Mouse (Mus musculus): ENCODE results near the gene Dis3l2.

Dis3l2 gene

DNA sequence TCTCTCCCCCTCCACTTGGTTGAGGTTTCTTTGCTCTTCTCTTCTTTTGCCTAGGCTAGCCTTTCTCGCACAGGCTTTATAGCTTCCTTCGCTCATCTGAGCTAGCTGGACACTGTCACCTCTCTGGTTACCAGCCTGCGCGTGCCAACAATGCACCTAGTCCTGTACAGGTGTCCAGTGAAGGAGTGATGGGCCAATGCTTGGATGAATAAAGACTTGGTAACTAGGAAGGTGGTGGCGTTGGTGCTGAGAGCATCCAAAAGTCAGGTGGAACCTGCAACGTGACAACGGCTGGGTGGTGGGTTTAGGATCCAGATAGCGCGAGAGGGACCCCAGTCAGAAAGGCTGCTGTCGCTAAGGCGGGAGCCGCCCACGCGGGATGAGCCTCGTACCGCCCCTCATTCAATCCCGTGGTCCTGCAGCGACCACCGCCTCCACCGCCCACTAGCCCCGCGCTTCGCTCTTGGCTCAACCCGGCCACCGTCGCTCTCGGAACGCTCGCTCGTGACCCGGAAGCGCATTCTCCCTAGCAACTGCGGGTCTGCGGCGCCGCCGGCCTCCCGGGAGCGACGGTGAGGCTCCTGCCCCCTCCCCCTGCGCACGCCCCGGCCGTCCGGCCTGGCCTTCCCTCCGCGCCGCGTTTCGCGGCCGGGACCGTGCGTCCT lies at the start of gene Dis3l2:
Gene Dis3l2, plus strand, starts transcription at position 509 of the 665 bp plus-strand sequence.
- DNase-seq (ENCODE audit: low spot score), result peak; percentile 88

DNA sequence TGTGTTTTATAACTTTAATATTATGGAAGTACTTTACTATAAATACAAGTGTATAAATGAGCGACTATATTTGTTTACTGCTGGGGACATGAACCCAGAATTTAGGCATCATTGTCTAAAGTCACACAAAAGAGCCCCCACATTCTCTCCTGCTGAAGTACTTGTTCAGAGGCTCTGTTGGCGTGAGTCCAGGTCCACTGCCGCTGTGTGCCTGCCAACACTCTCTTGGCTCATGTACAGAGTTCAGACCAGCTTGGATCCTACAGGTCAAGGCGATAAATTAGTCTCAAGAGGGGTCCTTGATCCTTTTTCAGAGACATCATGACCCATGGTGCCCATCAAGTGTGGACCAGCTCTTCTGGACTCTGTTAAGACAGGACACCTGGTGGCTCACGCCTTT lies 46.5 kb upstream of the Dis3l2 start:
- DNase-seq (ENCODE audit: low spot score), result peak; percentile 19

DNA sequence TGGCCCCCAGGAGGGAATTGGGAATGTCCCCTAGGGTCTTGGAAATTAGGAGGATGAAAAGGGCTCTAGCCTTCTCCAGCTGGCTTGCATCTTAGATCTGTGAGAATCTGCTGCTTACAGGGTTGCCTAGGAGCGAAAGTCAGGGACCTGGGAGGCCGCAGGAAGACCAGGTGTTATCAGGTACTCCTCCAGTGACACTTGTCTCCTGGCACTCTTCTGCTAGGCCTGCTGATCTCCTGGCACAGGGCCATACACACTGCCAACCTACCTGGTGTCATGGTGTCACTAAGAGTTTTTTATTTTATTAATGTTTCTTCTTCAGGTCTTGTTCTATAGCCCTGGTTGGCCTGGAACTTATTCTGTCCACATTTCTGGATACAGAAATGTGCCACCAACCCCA lies 38.5 kb upstream of the Dis3l2 start:
- DNase-seq (ENCODE audit: low spot score), result no peak

DNA sequence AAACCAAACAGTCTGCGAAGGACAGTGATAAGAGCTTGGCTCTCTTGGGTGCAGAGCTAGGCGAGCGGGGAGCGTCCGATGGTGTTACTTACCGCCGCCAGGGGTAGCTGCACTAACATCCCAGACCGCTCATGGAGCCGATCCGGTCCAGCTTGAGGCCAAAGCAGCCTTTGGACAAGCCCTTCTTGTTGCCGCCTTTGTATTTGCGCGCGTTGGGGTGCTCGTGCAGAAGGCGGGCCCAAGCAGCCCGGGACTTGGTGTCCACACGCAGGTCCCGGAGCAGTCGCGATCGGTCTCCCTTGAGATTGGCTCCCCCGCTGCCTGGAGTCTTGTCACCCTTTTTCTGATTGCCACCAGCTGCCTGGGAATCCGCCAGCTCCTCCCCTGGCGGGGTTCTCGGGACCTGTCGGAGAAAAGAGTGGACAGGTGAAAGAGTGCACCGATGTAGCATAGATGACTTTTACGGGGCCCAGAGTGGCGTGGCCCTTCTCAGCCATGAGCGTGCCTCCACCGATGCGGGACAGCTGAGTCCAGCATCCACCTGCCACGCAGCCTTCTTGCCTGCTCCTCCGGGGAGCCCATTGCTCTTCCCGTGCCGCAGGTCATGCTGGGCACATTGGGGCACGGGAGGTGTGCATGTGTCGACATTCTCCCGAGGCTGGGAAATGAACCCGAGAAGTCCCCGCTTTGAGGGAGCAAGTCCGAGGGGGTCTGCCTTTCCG lies 33.9 kb upstream of the Dis3l2 start:
- DNase-seq (ENCODE audit: low spot score), result peak; percentile 84

DNA sequence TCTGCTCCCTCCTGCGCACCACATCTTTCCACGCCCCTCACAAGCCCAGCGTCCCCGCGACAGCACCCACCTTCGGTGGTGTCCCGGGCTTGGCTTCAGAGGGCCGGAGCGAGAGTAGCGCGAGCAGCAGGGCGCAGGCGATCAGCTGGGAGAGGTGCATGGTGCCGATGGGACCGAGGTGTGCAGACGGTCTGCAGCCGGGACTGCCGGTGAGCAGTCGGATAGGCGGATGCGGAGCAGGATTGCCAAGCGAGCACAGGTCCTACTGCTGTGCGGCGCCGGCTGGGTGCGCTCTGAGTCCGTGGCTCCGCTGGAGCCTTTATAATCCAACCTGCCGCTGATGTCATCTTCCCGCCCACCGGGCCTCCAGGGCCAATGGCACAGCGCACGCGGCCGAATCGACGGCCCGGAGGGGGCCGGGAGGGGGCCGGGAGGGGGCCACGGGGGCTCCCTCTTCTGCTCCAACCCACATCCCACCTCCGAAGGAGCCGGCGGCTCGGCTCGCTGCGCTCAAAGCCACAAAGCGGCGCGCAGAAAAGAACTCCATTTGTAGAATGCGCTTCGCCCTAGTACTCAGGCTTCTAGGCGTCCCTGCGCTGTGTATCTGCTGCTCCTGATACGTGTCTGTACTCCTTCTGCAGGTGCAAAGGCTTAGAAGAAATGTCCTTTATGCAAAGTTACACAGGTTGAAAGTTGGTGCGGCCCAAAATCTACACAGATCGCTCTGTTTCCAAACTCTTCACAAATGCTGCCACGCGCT lies 33.1 kb upstream of the Dis3l2 start, which contains the start of gene Nppc:
Gene Nppc, minus strand, starts transcription at position 293 of the 760 bp plus-strand sequence.
- DNase-seq (ENCODE audit: low spot score), result peak; percentile 72

DNA sequence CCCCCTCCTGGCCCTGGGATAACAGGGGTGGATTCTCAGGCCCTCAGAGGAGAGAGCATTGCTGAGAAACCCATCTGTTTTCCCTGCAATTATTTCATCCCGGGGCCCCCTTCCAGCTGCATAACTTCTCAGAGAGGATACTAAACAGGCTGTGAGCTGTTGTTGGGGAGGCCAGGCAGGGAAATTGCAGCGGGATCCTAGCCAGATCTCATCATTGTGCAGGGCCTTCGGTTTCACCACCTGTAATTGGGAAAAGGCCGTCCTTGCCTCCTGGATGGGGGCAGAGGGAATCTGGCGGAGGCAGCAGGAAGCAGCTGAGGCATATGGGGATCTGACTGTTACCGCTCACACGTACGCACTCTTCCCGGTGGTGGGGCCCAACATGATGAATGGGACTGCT lies 29.2 kb upstream of the Dis3l2 start:
- no peak for DNase-seq (ENCODE audit: low spot score)

DNA sequence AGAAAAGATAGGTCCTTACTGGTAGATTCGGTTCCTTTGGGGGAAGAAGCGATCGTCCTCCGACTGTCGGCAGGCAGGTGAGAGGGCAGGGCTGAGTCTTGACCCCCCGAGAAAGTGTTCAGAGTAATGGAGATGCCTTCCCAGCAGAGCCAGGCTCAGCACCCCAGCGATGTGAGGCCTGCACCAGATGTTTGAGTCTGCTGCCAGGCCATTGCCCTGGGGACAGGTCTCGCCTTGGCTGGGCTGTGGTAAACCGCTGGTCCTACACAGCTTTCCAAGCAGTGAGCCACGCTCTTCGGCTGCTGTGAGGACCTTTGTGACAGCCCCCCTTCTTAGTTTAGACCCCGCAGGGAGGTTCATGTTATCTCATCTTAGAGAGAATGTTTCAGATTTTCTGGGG lies 28.5 kb upstream of the Dis3l2 start:
- peak; percentile 33 for DNase-seq (ENCODE audit: low spot score)

DNA sequence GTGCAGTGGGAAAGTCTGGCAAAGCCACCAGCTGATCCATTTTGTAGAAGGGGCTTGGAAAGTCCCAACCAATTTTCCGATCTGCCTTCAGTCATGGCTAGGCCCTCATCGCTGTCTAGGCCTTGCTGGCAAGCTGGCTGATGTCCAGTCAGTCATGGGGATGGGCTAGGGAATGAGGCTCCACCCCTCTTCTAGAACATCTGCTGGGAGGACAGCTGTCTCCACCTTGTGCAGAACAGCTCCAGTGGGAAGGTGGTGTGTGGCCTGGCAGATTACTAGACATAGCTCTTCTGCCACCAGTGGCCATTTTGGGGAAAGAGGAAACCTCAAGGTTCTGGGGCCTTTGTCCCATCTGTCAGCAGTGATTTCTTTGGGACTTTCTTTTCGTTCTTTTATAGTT lies 26.0 kb upstream of the Dis3l2 start:
- peak; percentile 26 for DNase-seq (ENCODE audit: low spot score)

DNA sequence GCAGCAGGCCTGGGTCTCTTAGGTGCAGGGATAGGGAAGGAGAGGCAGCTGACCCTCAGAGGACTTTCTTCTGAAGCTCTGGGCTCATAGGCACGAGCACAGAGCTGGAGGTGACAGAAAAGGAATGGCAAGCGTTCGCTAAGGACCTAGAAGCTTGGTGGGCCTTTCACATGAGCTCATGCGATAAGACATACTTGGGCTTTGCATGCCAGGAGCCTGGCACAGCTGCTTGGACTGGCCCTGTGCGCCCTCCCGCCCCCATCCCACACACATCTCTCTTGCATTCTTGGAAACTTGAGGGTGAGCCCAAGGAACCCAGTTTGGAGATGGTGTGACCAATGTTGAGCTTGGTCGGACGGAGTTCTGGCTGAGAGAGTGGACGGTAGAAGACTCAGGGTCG lies 24.9 kb upstream of the Dis3l2 start:
- no peak for DNase-seq (ENCODE audit: low spot score)

DNA sequence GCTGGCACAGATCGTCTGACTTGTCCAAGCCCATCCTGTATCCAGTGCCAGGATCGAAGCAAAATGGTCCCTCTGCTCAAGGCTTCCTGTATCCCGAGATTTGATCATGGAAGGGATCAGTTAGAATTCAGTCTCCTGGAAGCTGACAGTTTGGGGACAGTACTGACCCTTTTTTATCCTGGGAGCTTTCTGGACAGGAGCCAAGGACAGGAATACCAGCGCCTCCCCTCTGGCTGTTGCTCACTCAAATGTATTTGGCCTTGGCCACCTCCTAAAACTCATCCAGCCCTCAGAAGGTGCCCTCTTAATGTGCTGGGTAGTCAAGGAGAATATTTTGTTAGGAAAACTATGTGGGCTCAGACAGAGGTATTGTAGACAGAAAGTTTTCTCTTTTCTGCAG lies 16.4 kb upstream of the Dis3l2 start:
- no peak for DNase-seq (ENCODE audit: low spot score)

DNA sequence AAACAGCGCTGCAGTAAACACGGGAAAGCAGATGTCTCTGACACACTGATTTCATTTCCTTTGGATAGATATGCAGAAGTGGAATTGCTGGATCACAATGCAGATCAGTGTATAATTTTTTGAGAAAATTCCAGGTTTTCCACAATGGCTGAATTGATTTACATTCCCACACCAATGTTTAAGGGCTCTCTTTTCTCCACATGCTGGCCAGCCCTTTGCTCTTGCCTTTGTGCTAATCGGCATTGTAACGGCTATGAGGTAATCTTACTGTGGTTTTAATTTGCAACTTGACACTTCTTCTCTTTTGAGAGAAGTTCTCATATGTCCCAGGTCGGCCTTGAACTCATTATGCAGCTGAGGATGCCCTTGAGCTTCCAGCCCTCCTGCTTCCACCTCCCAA lies 12.6 kb upstream of the Dis3l2 start:
- no peak for DNase-seq (ENCODE audit: low spot score)

DNA sequence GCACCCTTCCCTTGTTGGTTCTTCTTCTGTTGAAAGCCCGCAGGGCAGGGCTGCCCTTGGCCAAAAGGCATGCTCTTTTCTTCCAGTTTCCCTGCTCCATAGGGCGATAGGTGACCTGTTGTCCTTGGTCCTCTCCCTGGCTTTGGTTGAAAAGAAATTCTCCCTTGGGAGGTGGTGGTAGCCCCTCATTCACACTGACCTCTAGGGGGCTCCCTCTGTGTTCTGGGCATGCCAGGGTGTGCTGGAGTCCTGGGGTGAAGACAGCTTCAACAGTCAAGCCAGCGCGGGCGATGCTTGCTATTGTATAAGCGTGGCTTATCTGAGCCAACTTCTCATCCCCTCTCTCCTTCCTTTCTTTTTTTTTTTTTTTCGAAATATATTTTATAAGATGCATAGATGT lies 6.7 kb upstream of the Dis3l2 start:
- no peak for DNase-seq (ENCODE audit: low spot score)

DNA sequence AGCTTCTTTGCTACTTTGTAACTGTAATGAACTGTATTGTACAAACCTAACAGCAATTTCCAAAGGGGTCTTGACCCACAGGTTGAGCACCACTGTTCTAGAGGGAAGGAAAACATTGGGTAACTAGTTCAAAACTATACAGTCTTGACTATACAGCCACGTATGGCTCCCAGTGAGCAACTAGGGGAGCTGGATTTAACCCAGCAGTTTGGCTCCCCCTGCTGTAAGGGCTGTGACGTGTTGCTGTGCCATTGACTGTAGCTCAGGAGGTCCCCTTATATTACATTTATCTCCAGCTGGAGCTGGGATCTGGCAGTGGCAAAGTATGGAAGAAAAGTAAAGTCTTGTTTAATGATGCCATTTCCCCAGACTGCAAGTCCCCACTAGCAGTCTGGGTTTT lies 4.9 kb upstream of the Dis3l2 start:
- DNase-seq (ENCODE audit: low spot score), result no peak

DNA sequence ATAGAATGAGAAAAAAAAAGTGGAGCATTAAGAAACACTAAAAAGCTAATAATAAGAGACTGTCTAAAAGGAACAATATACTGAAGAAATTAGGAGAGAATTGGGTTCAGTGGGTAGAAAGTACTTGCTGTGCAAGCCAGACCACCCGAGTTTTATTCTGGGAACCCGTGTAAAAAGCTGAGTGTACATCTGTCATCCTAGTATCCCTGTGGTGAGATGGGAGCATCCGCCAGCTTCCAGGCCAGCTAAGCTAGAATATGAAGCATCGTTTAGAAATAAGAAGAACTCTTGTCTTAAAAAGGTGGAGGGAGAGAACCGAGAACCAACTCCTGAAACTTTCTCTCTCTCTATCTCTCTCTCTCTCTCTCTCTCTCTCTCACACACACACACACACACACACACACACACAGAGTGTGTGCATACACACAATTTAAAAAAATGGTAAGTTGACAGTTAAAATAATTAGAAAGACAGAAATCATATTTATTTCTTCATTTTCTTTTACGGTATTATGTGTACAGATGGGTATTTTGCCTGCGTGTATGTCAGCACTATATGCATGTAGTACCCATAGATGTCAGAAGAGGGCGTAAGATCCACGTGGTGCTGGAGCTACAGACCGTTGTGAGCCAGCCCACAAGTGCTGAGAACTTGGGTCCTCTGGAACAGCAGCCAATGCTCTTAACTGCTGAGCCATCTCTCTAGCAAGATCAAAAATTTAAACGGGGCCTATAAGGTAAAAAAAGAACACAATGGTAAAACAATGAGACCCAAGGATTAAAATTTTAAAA lies 4.1 kb upstream of the Dis3l2 start:
- DNase-seq (ENCODE audit: low spot score), result no peak

DNA sequence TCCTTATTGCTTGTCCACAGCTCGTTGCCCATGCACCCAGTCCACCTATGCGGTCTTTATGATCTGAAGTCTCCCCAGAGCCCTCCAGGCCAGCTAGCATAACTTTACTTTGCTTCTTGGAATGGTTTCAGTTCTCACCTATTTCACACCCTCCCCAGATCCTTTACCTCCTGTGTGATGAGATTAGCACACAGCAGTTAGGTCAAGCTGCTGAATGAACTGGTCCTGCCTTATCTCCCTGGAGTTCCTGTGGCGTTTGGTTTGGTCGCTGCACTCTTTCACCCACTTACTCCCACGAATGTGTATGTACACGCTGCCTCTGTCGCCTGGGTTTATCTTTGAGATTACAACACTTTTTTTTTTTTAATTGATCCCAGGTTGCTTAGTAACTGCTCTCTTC lies 3.2 kb upstream of the Dis3l2 start:
- DNase-seq (ENCODE audit: low spot score), result no peak

DNA sequence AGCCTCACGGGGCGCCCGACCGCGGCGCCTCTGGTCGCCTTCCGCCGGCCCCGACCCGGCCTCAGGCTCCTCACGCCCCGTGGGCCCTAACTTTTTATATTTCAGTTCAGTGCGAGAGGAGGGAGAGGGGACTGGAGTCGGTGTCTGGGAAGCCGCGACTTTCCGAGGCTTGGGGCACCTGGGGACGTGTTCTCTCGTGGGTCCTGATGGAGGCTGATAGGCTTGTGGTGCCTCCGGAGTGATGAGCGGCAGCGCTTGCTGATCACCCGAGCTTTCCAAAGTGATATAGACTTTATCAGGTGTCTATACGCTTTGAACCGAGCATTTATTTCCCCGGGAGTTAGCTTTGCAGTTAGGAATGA lies 338 bp downstream of the Dis3l2 start:
- DNase-seq (ENCODE audit: low spot score), result no peak

DNA sequence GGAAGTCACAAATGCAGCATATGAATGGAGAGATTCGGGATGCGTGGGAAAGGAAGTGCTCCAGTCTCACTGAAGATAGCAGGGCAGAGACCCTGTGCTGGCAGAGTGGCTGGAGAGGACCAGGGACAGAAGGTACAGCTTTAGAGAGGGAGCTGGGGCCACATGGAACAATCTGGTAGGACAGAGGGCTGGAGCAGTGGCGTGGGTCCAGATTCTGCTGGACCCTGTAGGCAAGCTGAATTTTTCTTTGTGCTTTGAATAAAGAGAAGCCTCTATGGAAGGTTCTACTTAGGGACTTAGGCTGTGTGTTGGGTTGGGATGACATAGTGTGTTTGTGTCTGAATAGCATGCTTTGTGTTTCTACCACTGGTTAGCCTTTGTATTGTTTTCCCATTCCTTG lies 1.9 kb downstream of the Dis3l2 start:
- DNase-seq (ENCODE audit: low spot score), result no peak

DNA sequence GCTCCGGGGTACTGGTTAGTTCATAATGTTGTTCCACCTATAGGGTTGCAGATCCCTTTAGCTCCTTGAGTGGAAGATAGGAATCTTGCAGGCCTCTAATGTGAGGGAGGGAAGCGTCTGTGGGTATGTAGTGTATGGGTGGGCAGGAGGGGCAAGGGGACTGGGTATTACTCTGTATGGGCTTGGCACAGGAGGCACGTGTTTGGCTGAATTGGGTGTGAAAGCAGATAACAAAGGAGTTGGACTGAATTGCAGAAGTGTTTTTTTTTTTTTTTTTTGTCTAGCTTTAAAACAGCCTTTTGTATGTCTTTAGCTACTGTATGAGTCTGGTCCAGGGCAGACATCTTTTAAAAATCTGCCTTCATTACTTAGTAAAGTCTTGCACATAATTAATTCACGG lies 5.9 kb downstream of the Dis3l2 start:
- DNase-seq (ENCODE audit: low spot score), result no peak

DNA sequence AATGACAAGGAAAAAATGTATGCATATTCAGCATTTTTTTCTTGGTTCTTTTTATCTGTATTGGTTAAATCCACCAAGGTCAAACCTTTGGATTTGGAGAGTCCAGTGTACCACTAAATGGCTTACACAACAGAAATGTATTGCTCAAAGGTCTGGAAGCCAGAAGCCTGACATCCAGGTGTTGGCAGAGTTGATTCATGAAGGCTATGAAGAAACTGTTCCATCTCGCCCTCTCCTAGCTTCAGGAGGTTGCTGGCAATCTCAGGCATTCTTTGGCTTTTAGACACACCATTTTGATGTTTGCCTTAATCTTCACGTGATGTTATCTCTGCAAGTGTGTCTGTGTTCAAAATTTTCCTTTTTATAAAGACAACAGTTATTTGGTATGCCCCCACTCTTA lies 8.4 kb downstream of the Dis3l2 start:
- DNase-seq (ENCODE audit: low spot score), result no peak

DNA sequence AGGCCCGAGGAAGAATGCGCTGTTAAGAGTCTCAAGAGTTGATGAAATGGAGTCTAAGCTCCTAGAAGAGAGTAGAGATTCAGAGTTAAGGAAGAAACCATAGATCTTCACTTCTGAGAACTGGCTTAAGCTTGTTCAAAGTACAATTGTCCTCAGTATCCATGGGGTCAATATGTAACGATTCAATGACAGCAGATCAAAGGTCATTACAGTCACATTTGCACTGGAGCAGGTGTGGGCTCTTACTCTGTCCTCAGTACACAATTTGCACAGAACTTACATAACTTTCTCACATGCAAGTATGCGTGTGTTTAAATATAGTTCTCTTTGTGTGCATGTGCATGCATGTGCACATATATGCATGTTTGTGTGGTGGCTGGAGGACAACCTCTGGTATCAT lies 9.4 kb downstream of the Dis3l2 start:
- DNase-seq (ENCODE audit: low spot score), result no peak

DNA sequence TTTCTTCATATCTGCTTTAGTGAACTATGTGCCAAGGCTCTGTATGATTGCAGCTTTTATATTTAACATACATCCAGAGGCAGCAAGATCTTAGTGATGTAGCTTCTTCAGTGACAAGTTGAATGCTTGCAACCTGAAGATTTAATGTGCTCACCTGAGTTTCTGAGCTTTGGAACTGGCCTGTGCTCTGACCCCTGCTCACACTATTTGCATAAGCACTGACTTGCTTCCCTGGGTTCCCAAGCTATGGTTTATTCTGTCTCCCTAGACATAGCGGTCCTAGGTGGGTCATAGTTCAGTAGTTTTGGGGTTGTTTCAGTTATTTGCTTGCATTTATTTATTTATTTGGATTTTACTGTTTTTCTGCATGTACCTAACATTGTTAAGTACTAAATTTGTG lies 14.6 kb downstream of the Dis3l2 start:
- no peak for DNase-seq (ENCODE audit: low spot score)

DNA sequence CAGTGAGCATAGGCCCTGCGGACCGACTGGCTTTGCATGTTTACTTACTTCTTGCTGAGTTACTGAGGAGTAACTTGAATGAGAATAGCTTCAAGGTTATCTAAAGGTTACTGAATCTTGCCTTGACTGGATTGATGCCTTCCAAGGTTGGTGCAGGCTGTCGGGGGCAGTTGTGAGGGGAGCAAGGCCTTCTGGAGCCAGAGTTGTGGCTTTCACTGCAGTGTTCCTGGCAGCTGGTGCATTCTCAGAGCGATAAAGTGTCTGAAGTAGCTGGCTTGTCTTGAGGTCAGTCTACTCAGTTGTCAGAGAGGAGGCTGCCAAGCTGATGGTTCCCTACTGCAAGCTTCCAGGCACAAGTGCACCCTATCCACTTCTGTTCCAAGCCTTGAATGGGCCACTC lies 15.8 kb downstream of the Dis3l2 start:
- DNase-seq (ENCODE audit: low spot score), result no peak

Measured in MN1 (cell line).